Comparison of ENCODE assay signal across 14 mouse cellular contexts in genomic region chr14:76526467-76526866, GRCm38 (mm10). TPM values are rescaled to one million over a fixed set of nuclear protein-coding genes. Genes with fewer than 3 reads are reported as not detected.
DNase-seq lines count a peak whose midpoint lies in the region; ATAC-seq lines count a peak whose summit lies in the region.
"Had no signal": no experiment of that assay in that cellular context is flagged by ENCODE, and none has a peak within 500 bp of the region (broad histone marks: within the 10 kb centered on the region; RNA-seq: fewer than 3 reads in every experiment).

No protein-coding gene starts in this region.

- H3K4me3 ChIP-seq in heart, embryonic 11.5 days (ENCODE audit: low read depth, low read length): no peak overlapping the region
- H3K4me3 ChIP-seq: midbrain, embryonic 10.5 days had no signal

- H3K9ac ChIP-seq in heart, embryonic 11.5 days (ENCODE audit: low read depth, low read length): no peak overlapping the region; the same call in 1 of the 2 replicates

- no peak overlapping the region for H3K4me2 ChIP-seq in heart, embryonic 11.5 days

- DNase-seq in adrenal gland, postnatal 14 days: peak; percentile 67
- no peak for DNase-seq in adrenal gland, adult 18-20 months (ENCODE audit: low spot score in 2 of 2)
- peak; percentile 35 for DNase-seq in lung, postnatal 10 days
- DNase-seq in lung, postnatal 36 days: no peak
- no peak for DNase-seq in cerebellum, adult 11-12 months
- no peak for DNase-seq in cerebellum, adult 11 months
- DNase-seq in layer of hippocampus, adult 9-11 months: no peak
- DNase-seq: B cell, adult 2 months; cerebellum, adult 2 months; kidney, postnatal 25 days; lung, adult 2 months had no signal

- H3K4me1 ChIP-seq in heart, embryonic 11.5 days (ENCODE audit: control insufficient read depth, insufficient read depth, low read length): peaks cover 23% of the 10 kb centered on the region

- H3K27ac ChIP-seq in heart, embryonic 11.5 days (ENCODE audit: low read depth, low read length): peak overlapping the region; percentile 16

- no peaks in the 10 kb centered on the region for H3K27me3 ChIP-seq in heart, embryonic 11.5 days (ENCODE audit: control insufficient read depth, insufficient read depth, low read length)

- no peaks in the 10 kb centered on the region for H3K9me3 ChIP-seq in heart, embryonic 11.5 days (replicated peaks; ENCODE audit: control insufficient read depth, low read length)
- H3K9me3 ChIP-seq: midbrain, embryonic 10.5 days had no signal

- WGBS in heart, embryonic 11.5 days (ENCODE audit: insufficient replicate concordance): 63% methylated on average over 6 of the region's 6 CpGs

- H3K36me3 ChIP-seq in heart, embryonic 11.5 days (ENCODE audit: control insufficient read depth, insufficient read depth, low read length): no peaks in the 10 kb centered on the region
- H3K36me3 ChIP-seq: midbrain, embryonic 10.5 days had no signal

- ATAC-seq in heart, embryonic 11.5 days (replicated peaks; ENCODE audit: insufficient number of reproducible peaks, low FRiP score, low TSS enrichment): no peak

RNA-seq across cellular contexts. Expression of gene Serp2, which starts 30.2 kb away (rescaled TPM):
- 6.4 and 7.3 TPM in 2 replicates for total RNA-seq in adrenal gland, postnatal 14 days (2021)
- total RNA-seq in adrenal gland, adult 18-20 months (2021): 1 to 10 TPM; 4.8 to 5.0 TPM
- polyA plus RNA-seq in heart, embryonic 11.5 days (2014; fragmentation: Nextera tagmentation; extraction: Ambion mirVana): 24.4 TPM in 2 replicates
- total RNA-seq: hematopoietic stem cell, adult 5-6 weeks had no signal

Comparison
In these comparisons a context has a peak if more than half of its experiments do, and no peak if none do; other contexts are left out.
1. DNase-seq: peak in adrenal gland, postnatal 14 days (single experiment) and lung, postnatal 10 days (single experiment); none in adrenal gland, adult 18-20 months (0 of 2), lung, postnatal 36 days (single experiment), cerebellum, adult 11-12 months (single experiment), cerebellum, adult 11 months (single experiment) and layer of hippocampus, adult 9-11 months (single experiment).